Mouse (Mus musculus): ENCODE results near the gene Phtf1.

Gene Phtf1

DNA sequence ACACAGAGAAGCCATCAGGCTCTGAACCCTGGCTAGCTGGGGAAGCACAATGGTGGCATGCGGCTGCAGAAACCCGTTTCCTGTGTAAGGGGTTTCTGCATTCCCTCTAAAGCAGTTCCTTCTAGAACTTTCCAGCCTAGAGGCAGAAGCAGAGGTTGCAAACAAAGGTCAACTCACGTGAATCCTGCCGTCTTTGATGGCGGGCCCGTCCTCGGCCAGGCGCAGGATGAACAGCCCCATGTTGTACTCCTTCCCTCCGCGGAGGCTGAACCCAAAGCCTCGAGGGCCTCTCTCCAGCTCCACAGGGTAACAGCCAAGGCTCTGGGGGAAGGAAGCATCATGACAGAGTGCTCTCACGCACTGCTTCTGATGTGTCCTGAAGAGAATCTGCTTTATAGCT is 52.2 kb downstream of the Phtf1 start:
- DNase-seq (ENCODE audit: low read depth, low spot score), result no peak

DNA sequence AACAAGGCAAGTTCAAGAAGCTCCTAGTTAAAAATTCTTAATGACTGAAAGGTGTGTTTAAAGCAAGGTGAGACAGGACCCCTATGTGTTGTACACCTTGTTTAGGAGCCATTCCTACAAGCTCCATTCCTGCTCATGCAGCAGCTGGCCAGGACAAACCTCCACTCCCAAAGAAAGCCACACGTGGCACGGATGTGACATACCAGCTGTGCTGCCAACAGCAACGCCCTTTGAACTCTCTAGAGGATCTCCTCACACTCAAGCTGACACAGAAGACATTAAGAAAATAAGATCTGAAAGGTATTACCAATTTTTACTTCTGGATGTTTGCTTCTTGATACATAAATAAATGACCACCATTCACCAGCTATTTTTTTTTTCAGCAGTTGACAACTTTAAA is 59.0 kb downstream of the Phtf1 start:
- no peak for DNase-seq (ENCODE audit: low read depth, low spot score)

- DNase-seq (ENCODE audit: low read depth, low spot score), result no peak
These were observed 64.2 kb downstream of the Phtf1 start for GRCm38 (mm10) chr3:104032086-104032485.

GRCm38 (mm10) chr3:104032747-104033146 is 64.8 kb downstream of the Phtf1 start:
- no peak for DNase-seq (ENCODE audit: low read depth, low spot score)

- no peak for DNase-seq (ENCODE audit: low read depth, low spot score)
These were observed 91.2 kb downstream of the Phtf1 start for GRCm38 (mm10) chr3:104059001-104059622.

DNA sequence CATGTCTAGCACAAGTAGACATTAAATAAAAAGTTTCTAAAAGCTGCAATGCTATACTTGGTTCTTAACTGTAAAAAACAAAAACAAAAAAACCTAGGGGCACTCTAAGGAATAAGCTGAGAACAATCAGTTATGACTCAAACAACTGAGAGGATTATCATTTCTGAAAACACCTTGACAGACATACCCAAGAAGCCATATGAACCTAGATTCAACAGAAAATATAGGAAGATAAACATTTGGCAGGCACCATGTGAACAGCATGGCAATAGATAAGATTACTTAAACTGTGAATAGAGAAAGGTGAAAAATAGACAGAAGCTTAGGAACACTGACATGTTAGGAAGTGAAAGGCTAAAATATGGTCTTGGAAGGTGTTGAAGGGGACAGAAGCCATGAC is 101.5 kb downstream of the Phtf1 start:
- no peak for DNase-seq (ENCODE audit: low read depth, low spot score)
